Mouse (Mus musculus): ENCODE data around the gene Sucla2. TPM values are rescaled to one million over a fixed set of nuclear protein-coding genes. Genes with fewer than 3 reads are reported as not detected.
A peak's percentile ranks its signal among the peaks of the same experiment; 100 is the strongest.

Sucla2 gene
- 139 and 140 TPM in 2 replicates for polyA plus RNA-seq (2015; fragmentation: Nextera tagmentation; extraction: Ambion mirVana)

- peak; percentile 99 for ATAC-seq (ENCODE audit: low FRiP score)
- H3K9me3 ChIP-seq (replicated peaks): no peaks in the 10 kb centered on the region
- H3K27ac ChIP-seq (replicated peaks): peak within 1 kb of the TSS; percentile 97
- H3K36me3 ChIP-seq: no peaks in the 10 kb centered on the region
- H3K9ac ChIP-seq (replicated peaks): peak within 1 kb of the TSS; percentile 60
- peak within 1 kb of the TSS; percentile 46 for H3K4me2 ChIP-seq
- H3K4me3 ChIP-seq (replicated peaks): peak within 1 kb of the TSS; percentile 53
- 0 out of 2 replicates have a peak, but pooled peaks cover 2% of the 10 kb centered on the region for H3K4me1 ChIP-seq
- under 1% methylated on average over 36 of the region's 41 CpGs for WGBS
- peaks cover 9% of the 10 kb centered on the region; the same call in 1 of the 2 replicates for H3K27me3 ChIP-seq (replicated peaks)
These were observed at the start of gene Sucla2 for GRCm38 (mm10) chr14:73524766-73525448. TSS of gene Sucla2 (plus strand) at chr14:73525319.

GRCm38 (mm10) chr14:73475506-73475905 is 49.6 kb upstream of the Sucla2 start:
- no peak for ATAC-seq (ENCODE audit: low FRiP score)
- H3K4me3 ChIP-seq (replicated peaks): no peak overlapping the region
- no peaks in the 10 kb centered on the region for H3K27me3 ChIP-seq (replicated peaks)
- H3K27ac ChIP-seq (replicated peaks): no peak overlapping the region
- peaks cover 20% of the 10 kb centered on the region for H3K4me1 ChIP-seq
- WGBS: 65% methylated on average over 7 of the region's 7 CpGs
- no peak overlapping the region for H3K9ac ChIP-seq (replicated peaks)
- no peaks in the 10 kb centered on the region for H3K36me3 ChIP-seq
- no peaks in the 10 kb centered on the region for H3K9me3 ChIP-seq (replicated peaks)
- no peak overlapping the region for H3K4me2 ChIP-seq

- H3K27ac ChIP-seq (replicated peaks): no peak overlapping the region
- H3K4me1 ChIP-seq: peaks cover 20% of the 10 kb centered on the region
- no peak overlapping the region for H3K9ac ChIP-seq (replicated peaks)
- no peaks in the 10 kb centered on the region for H3K36me3 ChIP-seq
- ATAC-seq (ENCODE audit: low FRiP score): no peak
- no peak overlapping the region for H3K4me3 ChIP-seq (replicated peaks)
- 74% methylated on average over 8 of the region's 8 CpGs for WGBS
- no peaks in the 10 kb centered on the region for H3K9me3 ChIP-seq (replicated peaks)
- no peaks in the 10 kb centered on the region for H3K27me3 ChIP-seq (replicated peaks)
- no peak overlapping the region for H3K4me2 ChIP-seq
These were observed 48.7 kb upstream of the Sucla2 start for GRCm38 (mm10) chr14:73476361-73476934.

- no peak overlapping the region for H3K4me3 ChIP-seq (replicated peaks)
- no peak overlapping the region for H3K4me2 ChIP-seq
- no peak for ATAC-seq (ENCODE audit: low FRiP score)
- H3K9ac ChIP-seq (replicated peaks): no peak overlapping the region
- peaks cover 20% of the 10 kb centered on the region for H3K4me1 ChIP-seq
- 95% methylated on average over 10 of the region's 10 CpGs for WGBS
- no peak overlapping the region for H3K27ac ChIP-seq (replicated peaks)
- H3K36me3 ChIP-seq: no peaks in the 10 kb centered on the region
- H3K9me3 ChIP-seq (replicated peaks): no peaks in the 10 kb centered on the region
- H3K27me3 ChIP-seq (replicated peaks): no peaks in the 10 kb centered on the region
These were observed 48.0 kb upstream of the Sucla2 start for GRCm38 (mm10) chr14:73477077-73477476.

GRCm38 (mm10) chr14:73478321-73478720 is 46.8 kb upstream of the Sucla2 start:
- WGBS: 81% methylated on average over 3 of the region's 3 CpGs
- ATAC-seq (ENCODE audit: low FRiP score): no peak
- no peak overlapping the region for H3K4me2 ChIP-seq

GRCm38 (mm10) chr14:73479771-73480170 is 45.3 kb upstream of the Sucla2 start:
- H3K9me3 ChIP-seq (replicated peaks): no peaks in the 10 kb centered on the region
- 17% methylated on average over 1 of the region's 1 CpGs for WGBS
- H3K27ac ChIP-seq (replicated peaks): no peak overlapping the region
- H3K27me3 ChIP-seq (replicated peaks): no peaks in the 10 kb centered on the region
- no peaks in the 10 kb centered on the region for H3K36me3 ChIP-seq
- no peak overlapping the region for H3K4me3 ChIP-seq (replicated peaks)
- no peak overlapping the region for H3K4me2 ChIP-seq
- no peak for ATAC-seq (ENCODE audit: low FRiP score)
- no peak overlapping the region for H3K9ac ChIP-seq (replicated peaks)
- peaks cover 8% of the 10 kb centered on the region for H3K4me1 ChIP-seq

More at GRCm38 (mm10) chr14:73478321-73478720, 46.8 kb upstream of the Sucla2 start:
- Histone ChIP-seq H3K4me1 (peaks cover 14% of the 10 kb centered on the region), H3K9me3 (replicated peaks) (no peaks in the 10 kb centered on the region), H3K27me3 (replicated peaks) (no peaks in the 10 kb centered on the region), H3K36me3 (no peaks in the 10 kb centered on the region), H3K4me3 (replicated peaks) (no peak overlapping the region), H3K9ac (replicated peaks) (no peak overlapping the region), H3K27ac (replicated peaks) (no peak overlapping the region)

- H3K4me1 ChIP-seq: no peaks in the 10 kb centered on the region
- H3K27me3 ChIP-seq (replicated peaks): no peaks in the 10 kb centered on the region
- H3K9ac ChIP-seq (replicated peaks): no peak overlapping the region
- no peak overlapping the region for H3K4me3 ChIP-seq (replicated peaks)
- H3K27ac ChIP-seq (replicated peaks): no peak overlapping the region
- no peaks in the 10 kb centered on the region for H3K36me3 ChIP-seq
- ATAC-seq (ENCODE audit: low FRiP score): no peak
- no peak overlapping the region for H3K4me2 ChIP-seq
- H3K9me3 ChIP-seq (replicated peaks): no peaks in the 10 kb centered on the region
- 86% methylated on average over 5 of the region's 5 CpGs for WGBS
These were observed 41.4 kb upstream of the Sucla2 start for GRCm38 (mm10) chr14:73483516-73484229.

- Histone ChIP-seq H3K36me3 (no peaks in the 10 kb centered on the region), H3K4me3 (replicated peaks) (no peak overlapping the region), H3K9ac (replicated peaks) (no peak overlapping the region), H3K4me2 (no peak overlapping the region), H3K27me3 (replicated peaks) (no peaks in the 10 kb centered on the region), H3K4me1 (no peaks in the 10 kb centered on the region), H3K9me3 (replicated peaks) (no peaks in the 10 kb centered on the region), H3K27ac (replicated peaks) (no peak overlapping the region)
- WGBS: 72% methylated on average over 3 of the region's 3 CpGs
- no peak for ATAC-seq (ENCODE audit: low FRiP score)
These were observed 40.6 kb upstream of the Sucla2 start for GRCm38 (mm10) chr14:73484366-73485110.

- H3K36me3 ChIP-seq: no peaks in the 10 kb centered on the region
- H3K27ac ChIP-seq (replicated peaks): no peak overlapping the region
- no peaks in the 10 kb centered on the region for H3K4me1 ChIP-seq
- ATAC-seq (ENCODE audit: low FRiP score): no peak
- 91% methylated on average over 5 of the region's 5 CpGs for WGBS
- no peak overlapping the region for H3K9ac ChIP-seq (replicated peaks)
- no peaks in the 10 kb centered on the region for H3K27me3 ChIP-seq (replicated peaks)
- no peak overlapping the region for H3K4me3 ChIP-seq (replicated peaks)
- no peak overlapping the region for H3K4me2 ChIP-seq
- peaks cover 5% of the 10 kb centered on the region; the same call in 1 of the 2 replicates for H3K9me3 ChIP-seq (replicated peaks)
These were observed 38.5 kb upstream of the Sucla2 start for GRCm38 (mm10) chr14:73486641-73487040.

GRCm38 (mm10) chr14:73493356-73493755 is 31.8 kb upstream of the Sucla2 start:
- Histone ChIP-seq H3K27ac (replicated peaks) (no peak overlapping the region), H3K27me3 (replicated peaks) (no peaks in the 10 kb centered on the region), H3K4me1 (no peaks in the 10 kb centered on the region), H3K9ac (replicated peaks) (no peak overlapping the region), H3K4me2 (no peak overlapping the region), H3K36me3 (no peaks in the 10 kb centered on the region), H3K4me3 (replicated peaks) (no peak overlapping the region), H3K9me3 (replicated peaks) (peaks cover 5% of the 10 kb centered on the region; the same call in 1 of the 2 replicates)
- no peak for ATAC-seq (ENCODE audit: low FRiP score)
- WGBS: 95% methylated on average over 6 of the region's 6 CpGs

- H3K27me3 ChIP-seq (replicated peaks): no peaks in the 10 kb centered on the region
- no peaks in the 10 kb centered on the region for H3K36me3 ChIP-seq
- H3K9me3 ChIP-seq (replicated peaks): peaks cover 5% of the 10 kb centered on the region; the same call in 1 of the 2 replicates
- H3K4me1 ChIP-seq: no peaks in the 10 kb centered on the region
- no peak overlapping the region for H3K4me3 ChIP-seq (replicated peaks)
- no peak for ATAC-seq (ENCODE audit: low FRiP score)
- H3K4me2 ChIP-seq: no peak overlapping the region
- WGBS: 84% methylated on average over 6 of the region's 6 CpGs
- no peak overlapping the region for H3K9ac ChIP-seq (replicated peaks)
- no peak overlapping the region for H3K27ac ChIP-seq (replicated peaks)
These were observed 31.0 kb upstream of the Sucla2 start for GRCm38 (mm10) chr14:73494122-73494521.

Measured in neural tube, embryonic 15.5 days (tissue).